ENCODE assay signal across 8 mouse cellular contexts in genomic region chr2:170154301-170154721, GRCm38 (mm10). TPM values are rescaled to one million over a fixed set of nuclear protein-coding genes. Genes with fewer than 3 reads are reported as not detected.
DNase-seq lines count a peak whose midpoint lies in the region; ATAC-seq and TF ChIP-seq lines count a peak whose summit lies in the region.

No protein-coding gene starts in this region.

- no peaks in the 10 kb centered on the region for H3K9me3 ChIP-seq in kidney, embryonic 14.5 days (ENCODE audit: control insufficient read depth, low read length)
- no peaks in the 10 kb centered on the region for H3K9me3 ChIP-seq in hindbrain, postnatal 0 days (ENCODE audit: low read length)
- H3K9me3 ChIP-seq in midbrain, embryonic 16.5 days (replicated peaks; ENCODE audit: control insufficient read depth, low read length, poor library complexity, severe bottlenecking): no peaks in the 10 kb centered on the region

- no peak for ATAC-seq in kidney, embryonic 14.5 days (ENCODE audit: low FRiP score, low TSS enrichment)
- ATAC-seq in hindbrain, postnatal 0 days: no peak
- no peak for ATAC-seq in midbrain, embryonic 16.5 days

- H3K9ac ChIP-seq in kidney, embryonic 14.5 days (ENCODE audit: low read depth, low read length): no peak overlapping the region
- H3K9ac ChIP-seq in hindbrain, postnatal 0 days (replicated peaks; ENCODE audit: low read length): no peak overlapping the region
- H3K9ac ChIP-seq in midbrain, embryonic 16.5 days (ENCODE audit: low read depth, low read length): no peak overlapping the region

- no peak for TF ChIP-seq CTCF in hindbrain, postnatal 0 days (IDR thresholded peaks at IDR 0.05; ENCODE audit: low read depth)

- no peaks in the 10 kb centered on the region for H3K27me3 ChIP-seq in kidney, embryonic 14.5 days (ENCODE audit: control insufficient read depth, insufficient read depth, low read length)
- no peaks in the 10 kb centered on the region for H3K27me3 ChIP-seq in hindbrain, postnatal 0 days (ENCODE audit: insufficient read depth, low read length)
- H3K27me3 ChIP-seq in midbrain, embryonic 16.5 days (ENCODE audit: control insufficient read depth, insufficient read depth, low read depth, low read length): no peaks in the 10 kb centered on the region

- H3K4me1 ChIP-seq in kidney, embryonic 14.5 days (ENCODE audit: control insufficient read depth, insufficient read depth, low read length): peaks cover 24% of the 10 kb centered on the region; the same call in 1 of the 2 replicates
- peaks cover 7% of the 10 kb centered on the region; the same call in 1 of the 2 replicates for H3K4me1 ChIP-seq in brown adipose tissue, adult 24 weeks (ENCODE audit: control insufficient read depth, insufficient read depth, insufficient read length, low read length)
- no peaks in the 10 kb centered on the region; the same call in 1 of the 2 replicates for H3K4me1 ChIP-seq in hindbrain, postnatal 0 days (ENCODE audit: insufficient read depth, low read length)
- peaks cover 18% of the 10 kb centered on the region for H3K4me1 ChIP-seq in midbrain, embryonic 16.5 days (ENCODE audit: control insufficient read depth, insufficient read depth, low read length)

- peak overlapping the region; percentile 77; the same call in 1 of the 2 replicates for H3K4me2 ChIP-seq in kidney, embryonic 14.5 days (replicated peaks; ENCODE audit: low read depth, low read length)
- H3K4me2 ChIP-seq in hindbrain, postnatal 0 days (ENCODE audit: low read depth, low read length): peak overlapping the region; percentile 56
- peak overlapping the region; percentile 67 for H3K4me2 ChIP-seq in midbrain, embryonic 16.5 days (ENCODE audit: low read length)

- H3K27ac ChIP-seq in kidney, embryonic 14.5 days (ENCODE audit: low read depth, low read length): no peak overlapping the region
- H3K27ac ChIP-seq in brown adipose tissue, adult 24 weeks (replicated peaks; ENCODE audit: low read depth, low read length): peak overlapping the region; percentile 55
- H3K27ac ChIP-seq in hindbrain, postnatal 0 days: no peak overlapping the region
- H3K27ac ChIP-seq in midbrain, embryonic 16.5 days (ENCODE audit: low read length): no peak overlapping the region

- no peak for DNase-seq in kidney, postnatal 4 days
- DNase-seq in hindbrain, postnatal 0 days (ENCODE audit: low spot score): no peak
- DNase-seq in ovary, postnatal 10 days (ENCODE audit: low spot score): no peak
- no peak for DNase-seq in ovary, postnatal 36 days (ENCODE audit: low spot score)
- DNase-seq in right cerebral cortex, postnatal 10 days (ENCODE audit: low spot score in 2 of 2): no peak

- WGBS in kidney, embryonic 14.5 days: 24% methylated on average over 6 of the region's 6 CpGs
- WGBS in hindbrain, postnatal 0 days: 39% methylated on average over 6 of the region's 6 CpGs
- 15% methylated on average over 6 of the region's 6 CpGs for WGBS in midbrain, embryonic 16.5 days

- no peaks in the 10 kb centered on the region for H3K36me3 ChIP-seq in kidney, embryonic 14.5 days (ENCODE audit: control insufficient read depth, insufficient read depth, low read length)
- no peaks in the 10 kb centered on the region for H3K36me3 ChIP-seq in hindbrain, postnatal 0 days (ENCODE audit: insufficient read depth, low read length)
- H3K36me3 ChIP-seq in midbrain, embryonic 16.5 days (ENCODE audit: control insufficient read depth, insufficient read depth, low read length): no peaks in the 10 kb centered on the region

- peak overlapping the region; percentile 24; the same call in 1 of the 2 replicates for H3K4me3 ChIP-seq in kidney, embryonic 14.5 days (ENCODE audit: low read length)
- no peak overlapping the region for H3K4me3 ChIP-seq in brown adipose tissue, adult 24 weeks (ENCODE audit: insufficient read depth, low read depth, low read length)
- no peak overlapping the region for H3K4me3 ChIP-seq in hindbrain, postnatal 0 days (ENCODE audit: low read length)
- H3K4me3 ChIP-seq in midbrain, embryonic 16.5 days (ENCODE audit: low read depth, low read length): no peak overlapping the region

RNA-seq across cellular contexts. Expression of gene Zfp217, which starts 6.4 kb away (rescaled TPM):
- polyA plus RNA-seq in kidney, embryonic 14.5 days (2014; fragmentation: Nextera tagmentation; extraction: Ambion mirVana): 5.6 and 6.0 TPM in 2 replicates
- 5.3 and 7.2 TPM in 2 replicates for polyA plus RNA-seq in brown adipose tissue, adult 24 weeks (2012; ENCODE audit: insufficient read depth, insufficient read length, missing spikeins)
- total RNA-seq in hindbrain, postnatal 0 days (2014; rRNA removed): 3.5 and 8.5 TPM in 2 replicates
- polyA plus RNA-seq in hindbrain, postnatal 0 days (2015; fragmentation: Nextera tagmentation; extraction: Ambion mirVana): 0.59 and 0.61 TPM in 2 replicates
- 0.87 and 1.0 TPM in 2 replicates for polyA plus RNA-seq in midbrain, embryonic 16.5 days (2015; fragmentation: Nextera tagmentation; extraction: Ambion mirVana)
